Mouse (Mus musculus) liver, embryonic 14.5 days (tissue): ENCODE data around the gene Unk.

Experiments used
- CTCF ChIP-seq: IDR thresholded peaks from 2 replicates; pipeline ENCODE4 v1.5.1; 2016; ENCODE audit warnings: antibody characterized with exemption, low read depth, control low read depth
- EP300 ChIP-seq: IDR thresholded peaks from 2 replicates; pipeline ENCODE4 v1.6.1; 2016; ENCODE audit warnings: antibody characterized with exemption, low read depth

GRCm38 (mm10) chr11:115999027-115999426 lies 31.1 kb upstream of the Unk start:
- TF ChIP-seq EP300: no peak
- TF ChIP-seq CTCF: no peak
